Mouse (Mus musculus) neural tube, embryonic 12.5 days (tissue): Measurements from ENCODE around the gene Htr2a. TPM values are rescaled to one million over a fixed set of nuclear protein-coding genes. Genes with fewer than 3 reads are reported as not detected.

Experiments used
- ATAC-seq: fragments of 200-750 bp; cut with Nextera tagmentation; 2 replicates; pipeline ENCODE4 v1.8.0; 2017; ENCODE audit warnings: low read depth, mild to moderate bottlenecking, moderate TSS enrichment, moderate library complexity; ENCODE audit not compliant: low FRiP score
- H3K27ac ChIP-seq: fragments of 300-500 bp; sonication (generic); 2 replicates; pipeline ENCODE4 v1.5.1; 2016
- H3K27me3 ChIP-seq: fragments of 300-500 bp; sonication (generic); replicated peaks from 2 replicates; pipeline ENCODE4 v1.6.1; 2016; ENCODE audit warnings: mild to moderate bottlenecking
- H3K36me3 ChIP-seq: fragments of 300-500 bp; sonication (generic); 2 replicates; pipeline ENCODE4 v1.6.1; 2016; ENCODE audit warnings: mild to moderate bottlenecking
- H3K4me1 ChIP-seq: fragments of 300-500 bp; sonication (generic); 2 replicates; pipeline ENCODE4 v1.6.1; 2016
- H3K4me2 ChIP-seq: fragments of 300-500 bp; sonication (generic); replicated peaks from 2 replicates; pipeline ENCODE4 v1.6.1; 2016; ENCODE audit warnings: mild to moderate bottlenecking
- H3K4me3 ChIP-seq: fragments of 300-500 bp; sonication (generic); 2 replicates; pipeline ENCODE4 v1.5.1; 2016
- H3K9ac ChIP-seq: fragments of 300-500 bp; sonication (generic); 2 replicates; pipeline ENCODE4 v1.6.1; 2016; ENCODE audit warnings: mild to moderate bottlenecking
- H3K9me3 ChIP-seq: fragments of 300-500 bp; sonication (generic); 2 replicates; pipeline ENCODE4 v1.6.1; 2016; ENCODE audit warnings: mild to moderate bottlenecking
- WGBS: fragments of 180-500 bp; shearing (Covaris S2); methylation state at CpG from one replicate; pipeline ENCODE4 v1.1.7; 2016; 5-methylcytosine and 5-hydroxymethylcytosine counted together
- polyA plus RNA-seq: library from polyadenylated mRNA; unstranded; fragments of >200 nt; fragmentation: Nextera tagmentation; extraction: Ambion mirVana; gene quantifications from 2 replicates; pipeline ENCODE4 v1.2.1, GENCODE M21; 2016

Htr2a gene
- polyA plus RNA-seq, 1 experiment from 2014 or later = 0.87 TPM

DNA sequence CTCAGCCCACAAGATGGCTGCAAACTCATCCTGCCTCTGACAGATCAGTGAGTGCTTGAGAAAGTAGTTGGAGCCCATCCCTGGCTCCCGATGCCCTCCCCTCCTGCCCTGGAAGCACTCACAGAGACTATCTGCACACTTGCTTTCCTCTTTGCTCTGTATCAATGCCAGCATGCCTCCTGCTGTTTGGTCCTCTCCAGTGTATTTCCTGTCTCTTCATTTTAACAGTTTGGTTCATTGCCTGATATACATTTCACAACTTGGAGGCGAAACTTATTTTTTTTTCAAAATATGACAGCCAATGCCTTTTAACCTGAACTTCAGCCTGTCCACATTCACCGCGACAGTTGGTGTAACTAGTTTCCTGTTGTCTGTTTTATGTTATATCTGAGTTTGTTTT, 11.0 kb downstream of the Htr2a start:
- Histone ChIP-seq H3K36me3 (no peaks in the 10 kb centered on the region), H3K4me1 (0 out of 2 replicates have a peak, but pooled peaks cover 2% of the 10 kb centered on the region), H3K9me3 (no peaks in the 10 kb centered on the region), H3K4me2 (no peak overlapping the region), H3K27ac (no peak overlapping the region), H3K27me3 (no peaks in the 10 kb centered on the region), H3K9ac (no peak overlapping the region), H3K4me3 (no peak overlapping the region)
- 77% methylated on average over 4 of the region's 4 CpGs for WGBS
- no peak for ATAC-seq

DNA sequence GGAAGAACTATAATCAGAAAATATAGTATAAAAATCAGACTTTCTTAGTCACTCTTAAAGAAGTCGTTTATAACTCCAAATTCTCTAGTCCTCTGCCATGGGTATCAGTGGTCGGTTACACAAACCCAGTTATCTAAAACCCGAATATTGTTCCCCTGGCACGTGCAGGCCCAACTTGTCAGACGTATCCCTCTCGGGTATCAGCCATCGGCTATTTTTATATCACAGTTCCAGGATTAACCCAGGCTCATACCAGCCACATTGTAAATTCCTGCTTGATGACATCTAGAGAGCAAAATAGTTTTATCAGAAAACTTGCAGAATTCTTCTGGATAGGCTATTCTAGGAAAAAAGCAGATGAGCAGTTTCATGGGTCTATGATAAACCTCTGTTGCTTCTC, 16.6 kb downstream of the Htr2a start:
- ATAC-seq = no peak
- H3K4me3 ChIP-seq = no peak overlapping the region
- no peak overlapping the region for H3K4me2 ChIP-seq
- no peaks in the 10 kb centered on the region for H3K9me3 ChIP-seq
- no peak overlapping the region for H3K9ac ChIP-seq
- whole genome bisulfite sequencing = 89% methylated on average over 7 of the region's 7 CpGs
- no peak overlapping the region for H3K27ac ChIP-seq
- H3K27me3 ChIP-seq = no peaks in the 10 kb centered on the region
- 0 out of 2 replicates have a peak, but pooled peaks cover 2% of the 10 kb centered on the region for H3K4me1 ChIP-seq
- no peaks in the 10 kb centered on the region for H3K36me3 ChIP-seq

DNA sequence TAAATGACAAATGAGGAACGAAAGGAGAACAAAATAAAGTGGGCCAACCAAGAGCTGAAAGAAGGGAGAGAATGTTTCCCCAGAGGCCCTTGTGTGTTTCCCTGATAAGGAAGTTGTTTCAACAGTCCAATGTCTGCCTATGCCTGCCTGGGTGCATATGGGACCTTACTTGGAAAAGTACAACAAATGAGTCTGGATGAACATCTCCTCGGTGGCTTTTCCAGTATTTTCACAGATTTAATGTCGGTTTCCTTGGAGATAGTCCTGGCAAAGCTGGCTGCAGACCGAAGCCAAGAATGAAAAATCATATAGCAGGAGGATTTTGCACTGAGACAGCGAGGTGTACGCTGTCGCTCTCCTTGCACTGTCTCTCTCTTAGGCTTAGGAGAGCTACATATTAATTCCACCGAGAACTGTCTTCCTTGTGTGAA, 18.8 kb downstream of the Htr2a start:
- Histone ChIP-seq H3K9ac (no peak overlapping the region), H3K4me3 (no peak overlapping the region), H3K4me2 (no peak overlapping the region), H3K36me3 (no peaks in the 10 kb centered on the region), H3K9me3 (no peaks in the 10 kb centered on the region), H3K27ac (no peak overlapping the region), H3K27me3 (no peaks in the 10 kb centered on the region), H3K4me1 (0 out of 2 replicates have a peak, but pooled peaks cover 2% of the 10 kb centered on the region)
- no peak for ATAC-seq
- WGBS = 85% methylated on average over 8 of the region's 8 CpGs

DNA sequence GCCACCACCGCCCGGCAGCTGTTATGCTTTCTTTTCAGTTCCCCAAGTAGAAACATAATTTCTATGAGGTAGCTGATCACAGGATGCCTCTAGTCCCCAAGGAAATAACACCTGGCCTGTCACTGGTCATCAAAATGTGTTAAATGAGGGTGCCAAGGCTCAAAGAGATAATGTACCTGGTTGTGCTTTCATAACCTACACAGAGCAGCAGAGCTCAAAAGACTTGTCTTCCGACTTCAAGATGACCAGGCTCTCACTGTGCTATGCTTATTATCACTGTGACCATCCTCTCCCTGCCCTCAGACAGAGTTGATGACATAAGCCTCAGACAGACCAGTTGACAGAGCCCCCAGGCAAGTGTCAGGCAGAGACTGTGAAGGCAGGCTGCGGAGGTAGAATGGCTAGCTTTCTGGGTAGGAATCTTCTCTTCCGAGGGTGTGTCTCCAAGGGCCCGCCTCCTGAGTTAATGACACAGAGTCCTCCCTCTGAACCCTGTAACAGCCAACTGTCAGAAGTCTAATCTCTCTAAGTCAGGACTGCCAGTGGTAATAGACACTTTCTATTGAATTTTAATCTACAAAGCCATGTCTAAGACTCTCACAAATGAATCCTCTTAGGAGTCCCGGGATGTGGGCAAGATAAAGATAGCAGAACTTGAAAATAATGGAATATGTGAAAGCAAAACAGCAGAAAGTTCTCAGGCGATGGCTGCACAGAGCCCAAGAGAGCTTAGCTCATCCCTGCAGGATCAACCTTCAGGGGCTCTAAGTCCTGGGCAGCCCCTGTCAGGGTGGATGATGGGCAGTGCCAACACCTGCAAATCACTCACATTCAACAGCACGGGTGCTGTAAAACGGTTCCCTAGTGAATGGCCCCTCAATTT, 31.7 kb downstream of the Htr2a start:
- Histone ChIP-seq H3K27me3 (no peaks in the 10 kb centered on the region), H3K9ac (no peak overlapping the region), H3K4me2 (no peak overlapping the region), H3K4me1 (no peaks in the 10 kb centered on the region), H3K4me3 (no peak overlapping the region), H3K27ac (no peak overlapping the region), H3K9me3 (no peaks in the 10 kb centered on the region), H3K36me3 (no peaks in the 10 kb centered on the region)
- 73% methylated on average over 10 of the region's 10 CpGs for WGBS
- no peak for ATAC-seq

DNA sequence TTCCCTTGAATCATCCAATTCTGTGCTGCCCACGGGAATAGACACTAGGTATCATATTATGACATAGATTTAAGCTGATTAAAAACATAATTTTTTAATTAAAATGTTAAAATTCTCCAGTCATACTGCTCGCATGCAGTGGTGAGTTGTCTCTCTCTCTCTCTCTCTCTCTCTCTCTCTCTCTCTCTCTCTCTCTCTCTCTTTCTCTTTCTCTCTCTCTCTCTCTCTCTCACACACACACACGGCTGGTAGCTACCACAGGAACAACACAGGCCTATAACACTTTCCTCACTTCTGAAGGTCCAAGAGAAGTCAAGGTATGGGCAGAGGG, 32.3 kb downstream of the Htr2a start:
- H3K27ac ChIP-seq = no peak overlapping the region
- H3K9me3 ChIP-seq = no peaks in the 10 kb centered on the region
- no peak overlapping the region for H3K4me2 ChIP-seq
- no peaks in the 10 kb centered on the region for H3K4me1 ChIP-seq
- no peak for ATAC-seq
- H3K36me3 ChIP-seq = no peaks in the 10 kb centered on the region
- H3K4me3 ChIP-seq = no peak overlapping the region
- no peaks in the 10 kb centered on the region for H3K27me3 ChIP-seq
- no peak overlapping the region for H3K9ac ChIP-seq
- 80% methylated on average over 3 of the region's 3 CpGs for WGBS

DNA sequence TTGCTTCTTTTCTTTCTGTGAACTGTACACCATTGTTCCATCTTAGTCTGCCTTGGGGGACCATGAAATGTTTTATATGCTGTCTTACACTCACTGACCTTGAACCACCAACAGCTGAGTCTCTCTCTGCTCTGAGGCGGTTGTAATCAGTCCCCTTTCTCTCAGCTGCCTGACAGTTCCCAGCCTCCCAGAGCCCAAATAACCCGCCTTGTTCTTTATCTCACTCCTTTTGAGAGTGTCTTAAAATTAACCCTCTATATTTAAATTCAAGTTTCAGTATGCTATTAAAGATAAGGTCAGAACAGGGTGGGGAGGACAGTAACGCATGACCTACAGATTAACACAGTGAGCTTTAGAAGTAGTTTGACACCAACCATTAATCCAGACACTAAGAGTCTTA, 32.9 kb downstream of the Htr2a start:
- WGBS = 55% methylated on average over 3 of the region's 3 CpGs
- no peaks in the 10 kb centered on the region for H3K4me1 ChIP-seq
- H3K27me3 ChIP-seq = no peaks in the 10 kb centered on the region
- H3K27ac ChIP-seq = no peak overlapping the region
- no peaks in the 10 kb centered on the region for H3K9me3 ChIP-seq
- no peak overlapping the region for H3K4me3 ChIP-seq
- no peaks in the 10 kb centered on the region for H3K36me3 ChIP-seq
- H3K4me2 ChIP-seq = no peak overlapping the region
- no peak for ATAC-seq
- no peak overlapping the region for H3K9ac ChIP-seq

DNA sequence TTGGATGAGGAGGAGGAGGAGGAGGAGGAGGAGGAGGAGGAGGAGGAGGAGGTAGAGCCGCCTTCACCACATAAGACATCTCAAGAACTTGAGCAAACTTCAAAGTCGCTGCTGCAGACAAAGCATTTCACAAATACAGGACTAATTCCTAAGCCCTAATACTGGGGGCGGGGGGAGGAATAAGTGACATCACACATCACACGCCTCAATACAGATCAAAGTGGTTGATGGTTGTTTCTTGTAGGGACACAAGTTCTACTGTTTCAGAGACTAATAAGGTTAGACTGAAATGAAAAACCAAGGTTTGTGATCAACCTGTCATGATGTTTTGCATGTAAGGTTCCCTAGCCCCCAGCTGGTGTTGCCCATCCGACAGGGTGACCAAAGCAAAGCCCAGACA, 39.2 kb downstream of the Htr2a start:
- Histone ChIP-seq H3K36me3 (no peaks in the 10 kb centered on the region), H3K4me1 (no peaks in the 10 kb centered on the region), H3K4me3 (no peak overlapping the region), H3K27ac (no peak overlapping the region), H3K9me3 (no peaks in the 10 kb centered on the region), H3K27me3 (no peaks in the 10 kb centered on the region), H3K9ac (no peak overlapping the region), H3K4me2 (no peak overlapping the region)
- ATAC-seq = no peak
- WGBS = 89% methylated on average over 5 of the region's 5 CpGs

DNA sequence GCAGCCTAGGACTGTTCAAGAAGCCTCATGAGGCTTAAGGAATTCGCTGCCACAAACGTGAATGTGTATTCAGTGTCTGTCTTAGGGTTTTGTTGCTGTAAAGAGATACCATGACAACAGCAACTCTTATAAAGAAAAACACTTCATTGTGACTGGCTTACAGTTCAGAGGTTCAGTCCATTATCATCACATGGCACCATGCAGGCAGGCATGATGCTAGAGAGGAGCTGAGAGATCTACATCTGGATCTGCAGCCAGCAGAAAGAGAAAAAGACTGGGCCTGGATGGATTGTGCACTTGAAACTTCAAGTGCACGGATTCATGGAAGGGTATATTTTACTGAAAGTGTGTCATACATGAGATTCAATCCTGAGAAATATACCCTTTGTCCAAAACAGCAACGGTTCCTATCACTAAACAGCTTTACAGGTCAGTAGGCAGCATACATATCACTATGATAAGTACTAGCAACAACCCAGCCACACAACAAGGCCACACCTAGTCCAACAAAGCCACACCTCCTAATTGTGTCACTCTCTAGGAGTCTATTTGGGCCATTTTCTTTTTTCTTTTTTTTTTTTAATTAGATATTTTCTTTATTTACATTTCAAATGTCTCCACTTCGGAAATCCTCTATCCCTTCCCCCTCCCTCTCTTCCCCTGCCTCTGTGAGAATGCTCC, 43.8 kb downstream of the Htr2a start:
- no peak overlapping the region for H3K27ac ChIP-seq
- no peaks in the 10 kb centered on the region for H3K4me1 ChIP-seq
- H3K4me3 ChIP-seq = no peak overlapping the region
- no peaks in the 10 kb centered on the region for H3K27me3 ChIP-seq
- H3K9me3 ChIP-seq = no peaks in the 10 kb centered on the region
- H3K9ac ChIP-seq = no peak overlapping the region
- WGBS = 76% methylated on average over 5 of the region's 5 CpGs
- ATAC-seq = no peak
- no peaks in the 10 kb centered on the region for H3K36me3 ChIP-seq
- no peak overlapping the region for H3K4me2 ChIP-seq

DNA sequence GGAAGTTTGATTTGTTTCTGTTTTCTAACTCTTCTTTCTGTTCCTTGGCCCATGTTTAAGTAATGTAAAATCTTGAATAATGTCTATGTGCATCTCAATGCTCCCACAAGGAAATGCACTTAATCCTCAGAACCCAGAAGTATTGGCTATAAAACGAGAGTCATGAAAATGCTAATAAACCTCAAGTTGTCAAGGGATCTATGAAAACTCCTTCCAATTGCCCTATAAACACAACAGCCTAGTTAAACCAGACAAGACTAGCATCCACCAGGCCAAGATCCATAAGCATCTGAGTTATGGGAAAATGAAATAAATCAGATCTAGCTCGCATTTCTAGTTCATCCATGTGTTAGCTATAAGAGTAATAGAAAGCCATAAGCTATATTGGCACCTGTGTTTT, 51.3 kb downstream of the Htr2a start:
- 85% methylated on average over 2 of the region's 2 CpGs for WGBS
- Histone ChIP-seq H3K36me3 (no peaks in the 10 kb centered on the region), H3K9me3 (no peaks in the 10 kb centered on the region), H3K4me1 (no peaks in the 10 kb centered on the region), H3K4me3 (no peak overlapping the region), H3K27me3 (no peaks in the 10 kb centered on the region), H3K9ac (no peak overlapping the region), H3K4me2 (no peak overlapping the region), H3K27ac (no peak overlapping the region)
- ATAC-seq = no peak

DNA sequence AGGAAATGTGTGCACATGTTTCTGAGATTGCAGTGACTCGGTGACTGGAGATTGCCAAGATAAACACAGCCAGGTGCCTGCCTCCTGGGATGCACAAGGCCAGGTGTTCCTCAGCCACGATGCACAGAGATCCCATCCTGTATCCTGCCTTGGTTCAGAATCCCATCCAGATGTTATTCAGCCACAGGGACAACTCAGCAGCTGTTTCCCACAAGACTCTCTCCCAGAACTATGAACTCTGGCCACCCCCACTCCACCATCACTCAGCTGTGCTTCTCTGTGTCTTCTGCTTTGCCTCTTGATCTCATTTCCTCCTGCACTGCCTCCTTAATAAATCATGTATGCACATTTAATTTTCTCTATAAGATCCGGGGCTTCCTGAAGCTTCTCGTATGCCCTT, 56.1 kb downstream of the Htr2a start:
- Histone ChIP-seq H3K4me1 (no peaks in the 10 kb centered on the region), H3K4me2 (no peak overlapping the region), H3K27ac (no peak overlapping the region), H3K36me3 (no peaks in the 10 kb centered on the region), H3K27me3 (no peaks in the 10 kb centered on the region), H3K9me3 (no peaks in the 10 kb centered on the region), H3K4me3 (no peak overlapping the region), H3K9ac (no peak overlapping the region)
- ATAC-seq = no peak
- 59% methylated on average over 4 of the region's 4 CpGs for WGBS

DNA sequence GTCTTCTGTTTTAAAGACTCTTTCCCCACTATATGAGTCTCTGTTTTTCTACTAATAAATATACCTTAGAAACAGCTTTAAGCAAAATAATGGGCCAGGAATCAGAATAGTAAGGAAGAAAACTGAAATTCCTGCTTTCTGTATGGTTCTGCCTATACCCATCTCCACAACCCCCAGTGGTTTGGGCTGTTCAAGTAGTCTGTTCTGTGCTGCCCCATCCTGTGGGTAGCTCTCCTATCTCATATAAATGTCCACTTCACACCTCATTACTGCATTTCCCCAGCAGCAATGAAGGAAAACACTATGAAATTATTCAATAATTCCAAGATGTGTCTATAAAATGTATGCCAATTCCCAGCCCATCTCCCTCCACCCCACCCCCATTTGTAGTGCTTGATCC, 56.8 kb downstream of the Htr2a start:
- no peak overlapping the region for H3K4me3 ChIP-seq
- no peaks in the 10 kb centered on the region for H3K4me1 ChIP-seq
- no peak overlapping the region for H3K4me2 ChIP-seq
- no peak overlapping the region for H3K27ac ChIP-seq
- ATAC-seq = no peak
- no peaks in the 10 kb centered on the region for H3K27me3 ChIP-seq
- no peaks in the 10 kb centered on the region for H3K9me3 ChIP-seq
- no peaks in the 10 kb centered on the region for H3K36me3 ChIP-seq
- H3K9ac ChIP-seq = no peak overlapping the region

DNA sequence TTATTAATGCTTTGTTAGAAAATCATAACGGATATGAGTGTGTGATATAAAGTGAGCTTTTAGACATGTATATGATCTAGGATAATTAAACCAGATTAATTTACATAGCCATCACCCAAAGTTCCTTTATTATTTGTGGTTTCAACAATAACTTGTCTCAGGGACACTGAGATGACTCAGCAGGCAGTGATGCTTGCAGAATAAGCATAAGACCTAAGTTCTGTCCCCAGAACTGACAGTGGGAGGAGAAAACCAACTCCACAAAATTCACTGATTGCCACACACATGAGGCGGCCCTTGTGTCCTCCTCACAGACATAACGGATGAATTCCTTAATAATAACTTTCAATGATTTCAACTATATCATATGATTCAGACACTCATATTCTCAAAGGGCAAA, 58.6 kb downstream of the Htr2a start:
- no peak for ATAC-seq
- Histone ChIP-seq H3K4me3 (no peak overlapping the region), H3K36me3 (no peaks in the 10 kb centered on the region), H3K27ac (no peak overlapping the region), H3K9ac (no peak overlapping the region), H3K4me2 (no peak overlapping the region), H3K4me1 (no peaks in the 10 kb centered on the region), H3K27me3 (no peaks in the 10 kb centered on the region), H3K9me3 (no peaks in the 10 kb centered on the region)
- WGBS = 86% methylated on average over 3 of the region's 3 CpGs

DNA sequence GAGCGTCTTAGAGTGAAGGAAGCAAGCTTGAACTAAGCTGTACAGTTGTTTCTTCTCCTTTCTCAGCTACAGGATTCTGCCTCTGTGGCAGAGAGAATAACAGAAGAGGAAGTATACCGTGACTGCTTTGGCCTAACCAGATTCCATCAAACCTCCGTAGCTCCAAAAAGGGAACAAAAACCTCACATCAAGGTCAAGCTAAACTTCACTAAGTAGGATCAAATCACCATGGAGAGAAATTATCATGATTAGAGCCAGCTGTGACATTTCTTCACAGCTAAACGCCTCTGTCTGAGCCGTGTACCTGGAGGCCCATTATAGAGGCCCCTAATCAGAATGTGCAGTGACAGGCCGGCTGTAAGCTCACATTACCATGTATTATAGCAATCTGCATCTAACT, 63.3 kb downstream of the Htr2a start:
- H3K9ac ChIP-seq = no peak overlapping the region
- no peaks in the 10 kb centered on the region for H3K4me1 ChIP-seq
- H3K27ac ChIP-seq = no peak overlapping the region
- 63% methylated on average over 6 of the region's 6 CpGs for WGBS
- no peak for ATAC-seq
- no peak overlapping the region for H3K4me3 ChIP-seq
- no peak overlapping the region for H3K4me2 ChIP-seq
- H3K36me3 ChIP-seq = no peaks in the 10 kb centered on the region
- H3K9me3 ChIP-seq = no peaks in the 10 kb centered on the region
- no peaks in the 10 kb centered on the region for H3K27me3 ChIP-seq
